Mouse (Mus musculus) gastrocnemius, adult 8-10 months (tissue): ENCODE data around the gene Rab3c. TPM values are rescaled to one million over a fixed set of nuclear protein-coding genes. Genes with fewer than 3 reads are reported as not detected.

Source experiments
- DNase-seq, 2 experiments: peaks; one replicate each; pipeline ENCODE4 v3.0.0; 2022; ENCODE audit warnings: low spot score in 2 of 2
- total RNA-seq, 4 experiments: library from RNA; stranded (reverse); gene quantifications; 2 replicates each; pipeline ENCODE4 v1.2.4; 2022

Gene Rab3c
- total RNA-seq, 4 experiments from 2014 or later = 0.16 TPM; not detected in 3

- DNase-seq = no peak
These were observed 257.8 kb downstream of the Rab3c start for GRCm38 (mm10) chr13:110023031-110023430.

DNA sequence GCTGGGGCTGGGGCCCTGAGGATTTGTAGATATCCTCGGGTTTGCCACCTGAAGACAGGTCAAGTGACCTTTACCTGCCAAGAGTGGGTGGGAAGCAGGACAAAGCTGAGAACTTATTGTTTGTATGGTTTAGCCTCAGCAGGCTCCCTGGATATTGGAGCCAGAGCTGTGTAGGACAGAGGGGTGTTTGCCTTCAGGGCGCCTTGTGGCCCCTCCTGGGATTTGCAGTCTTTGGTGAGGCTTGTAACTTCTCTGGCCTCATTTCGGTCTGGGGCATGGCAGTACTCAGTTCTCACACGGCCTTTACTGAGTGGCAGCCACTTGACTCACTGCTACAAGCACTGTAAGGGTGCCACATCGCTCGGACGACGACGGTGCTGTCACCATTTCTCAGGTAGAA, 261.0 kb downstream of the Rab3c start:
- no peak for DNase-seq

- no peak for DNase-seq
These were observed 261.7 kb downstream of the Rab3c start for GRCm38 (mm10) chr13:110018941-110019743.

DNA sequence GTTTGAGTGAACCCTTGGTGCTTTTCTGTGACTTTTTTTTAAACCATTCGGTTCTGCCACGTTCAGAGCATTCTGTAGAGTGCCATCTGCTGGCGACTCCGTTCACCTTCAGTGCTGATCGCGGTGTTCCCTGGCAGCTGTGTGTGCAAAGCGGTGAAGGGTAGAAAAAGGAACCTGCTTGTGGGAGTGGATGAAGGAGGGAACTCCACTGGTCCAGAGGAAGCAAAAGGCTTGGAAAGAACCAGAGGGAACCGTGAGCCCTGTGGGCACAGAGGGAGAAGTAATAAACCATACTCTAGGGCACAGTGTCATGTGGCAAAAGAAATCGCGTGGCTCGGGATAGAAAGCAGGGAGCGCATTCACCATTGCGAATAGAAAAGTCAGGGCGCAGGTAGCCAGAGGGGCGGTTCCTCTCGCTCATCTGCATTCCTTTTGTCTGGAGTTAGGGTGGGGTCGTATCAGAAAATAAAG, 262.3 kb downstream of the Rab3c start:
- peak; percentile 45 to 57 for DNase-seq

- no peak for DNase-seq
These were observed 268.8 kb downstream of the Rab3c start for GRCm38 (mm10) chr13:110012029-110012428.

DNA sequence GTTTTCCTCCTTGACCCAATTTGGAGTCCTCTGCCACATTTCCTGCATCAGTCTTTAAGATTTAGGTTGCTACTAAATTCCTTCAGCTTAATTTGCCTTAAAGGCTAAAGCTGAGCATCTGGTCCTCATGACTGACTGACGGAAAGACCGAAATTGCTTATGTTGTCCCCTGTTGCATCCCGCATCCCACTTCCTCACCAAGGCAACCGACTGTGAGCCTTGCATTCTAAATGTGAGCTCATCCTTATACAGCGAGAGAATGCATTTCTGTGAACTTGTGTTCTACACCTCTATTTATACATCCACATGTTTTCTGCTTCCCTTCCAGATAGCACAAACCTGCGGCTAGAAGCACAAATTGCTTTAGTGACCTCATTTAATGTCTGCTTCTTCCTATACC, 269.9 kb downstream of the Rab3c start:
- no peak for DNase-seq

- DNase-seq = no peak
These were observed 272.3 kb downstream of the Rab3c start for GRCm38 (mm10) chr13:110008539-110008938.

DNA sequence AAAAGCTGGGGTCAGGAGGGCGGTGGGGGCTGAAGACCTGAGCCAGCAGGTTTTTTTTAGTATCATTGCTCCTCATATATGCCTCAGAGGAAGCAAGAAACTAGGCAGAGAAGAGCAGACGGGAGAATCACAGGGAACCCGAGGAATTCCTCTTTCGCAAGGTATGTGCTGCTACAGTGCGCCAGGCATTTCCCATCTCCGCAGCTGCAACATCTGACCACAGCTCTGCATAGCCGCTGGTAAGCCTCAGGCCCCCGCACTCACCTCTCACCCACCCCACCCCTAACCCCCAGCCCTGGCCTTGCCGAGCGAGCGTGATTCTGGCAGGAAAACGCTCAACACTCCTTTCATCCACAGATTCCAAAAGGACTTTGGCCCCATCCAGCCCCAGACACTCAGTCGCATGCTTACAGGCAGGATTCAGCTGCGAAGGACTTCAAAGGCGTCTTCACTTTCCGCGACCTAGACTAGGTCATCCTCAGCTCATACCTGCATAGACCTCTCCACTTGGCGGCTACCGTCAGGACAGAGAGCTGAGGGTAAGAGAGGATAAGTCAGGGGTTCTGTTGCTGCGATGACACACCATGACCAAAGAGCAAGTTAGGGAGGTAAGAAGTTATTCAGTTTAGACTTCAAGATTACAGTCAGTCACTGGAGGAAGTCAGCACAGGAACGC, 274.6 kb downstream of the Rab3c start:
- DNase-seq = no peak

Other genes with a start within 250 kb of the Rab3c start
- gene Gapt, start 76.2 kb upstream of the Rab3c start, total RNA-seq = not detected
- gene Plk2, start 114.0 kb upstream of the Rab3c start, total RNA-seq = 1 to 10 TPM; 3.0 to 6.9 (median 4.1) TPM